Mouse (Mus musculus) heart, postnatal 0 days (tissue): ENCODE data around the gene Ubash3b.

Experiments used
- CTCF ChIP-seq: IDR thresholded peaks from 2 replicates; pipeline ENCODE4 v1.5.1; 2016; ENCODE audit warnings: antibody characterized with exemption, control low read depth, low read depth
- EP300 ChIP-seq: IDR thresholded peaks from 2 replicates; pipeline ENCODE4 v1.6.1; 2016; ENCODE audit warnings: antibody characterized with exemption, low read depth

- TF ChIP-seq CTCF (no peak), EP300 (no peak)
Measured at GRCm38 (mm10) chr9:41075528-41075927, 86.0 kb downstream of the Ubash3b start.
